Mouse (Mus musculus) erythroblast, embryonic 14.5 days (primary cell): ENCODE results near the gene Chst7.

ENCODE experiments used
- GATA1 ChIP-seq: IDR thresholded peaks from 2 replicates; pipeline ENCODE4 v1.6.1; 2012; ENCODE audit warnings: low read length, inconsistent platforms, mixed read lengths
- TAL1 ChIP-seq: IDR thresholded peaks from 3 replicates; pipeline ENCODE4 v1.6.1; 2012; ENCODE audit warnings: low read length, inconsistent platforms, mixed read lengths

- TF ChIP-seq GATA1 (no peak), TAL1 (no peak)
Measured at GRCm38 (mm10) chrX:20129466-20129865, 70.1 kb downstream of the Chst7 start.
